Mouse (Mus musculus): ENCODE measurements around the gene Dlg2. TPM values are rescaled to one million over a fixed set of nuclear protein-coding genes. Genes with fewer than 3 reads are reported as not detected.

The Dlg2 gene
- polyA plus RNA-seq, 1 experiment from 2014 or later = 0.87 TPM

- Histone ChIP-seq H3K27me3 (ENCODE audit: insufficient read depth, low read length) (no peaks in the 10 kb centered on the region), H3K36me3 (ENCODE audit: insufficient read depth, low read length) (no peaks in the 10 kb centered on the region)
- no peak for ATAC-seq (replicated peaks; ENCODE audit: low FRiP score, low read depth)
These were observed 1201.5 kb downstream of the Dlg2 start for GRCm38 (mm10) chr7:91677934-91678333.

GRCm38 (mm10) chr7:91687930-91688329 is 1211.5 kb downstream of the Dlg2 start:
- Histone ChIP-seq H3K27ac (no peak overlapping the region), H3K27me3 (ENCODE audit: insufficient read depth, low read length) (no peaks in the 10 kb centered on the region), H3K4me2 (ENCODE audit: low read length) (no peak overlapping the region), H3K9me3 (replicated peaks; ENCODE audit: low read length) (no peaks in the 10 kb centered on the region), H3K36me3 (ENCODE audit: insufficient read depth, low read length) (no peaks in the 10 kb centered on the region), H3K9ac (ENCODE audit: low read depth, low read length) (no peak overlapping the region), H3K4me3 (replicated peaks; ENCODE audit: low read depth, low read length) (no peak overlapping the region), H3K4me1 (replicated peaks; ENCODE audit: insufficient read depth, low read length) (no peaks in the 10 kb centered on the region)
- DNase-seq (ENCODE audit: low spot score) (no peak), ATAC-seq (replicated peaks; ENCODE audit: low FRiP score, low read depth) (no peak)
- no peak for TF ChIP-seq CTCF (IDR thresholded peaks at IDR 0.05; ENCODE audit: low read depth)

More at GRCm38 (mm10) chr7:91677934-91678333, 1201.5 kb downstream of the Dlg2 start:
- no peaks in the 10 kb centered on the region for H3K9me3 ChIP-seq (replicated peaks; ENCODE audit: low read length)
- TF ChIP-seq CTCF (IDR thresholded peaks at IDR 0.05; ENCODE audit: low read depth) = no peak
- no peak overlapping the region for H3K4me2 ChIP-seq (ENCODE audit: low read length)
- WGBS = 73% methylated on average over 2 of the region's 2 CpGs
- H3K4me3 ChIP-seq (replicated peaks; ENCODE audit: low read depth, low read length) = no peak overlapping the region
- no peak overlapping the region for H3K27ac ChIP-seq
- H3K4me1 ChIP-seq (replicated peaks; ENCODE audit: insufficient read depth, low read length) = no peaks in the 10 kb centered on the region
- H3K9ac ChIP-seq (ENCODE audit: low read depth, low read length) = no peak overlapping the region
- no peak for DNase-seq (ENCODE audit: low spot score)

- Histone ChIP-seq H3K9ac (ENCODE audit: low read depth, low read length) (no peak overlapping the region), H3K4me2 (ENCODE audit: low read length) (no peak overlapping the region), H3K4me1 (replicated peaks; ENCODE audit: insufficient read depth, low read length) (no peaks in the 10 kb centered on the region), H3K36me3 (ENCODE audit: insufficient read depth, low read length) (no peaks in the 10 kb centered on the region), H3K27ac (no peak overlapping the region), H3K4me3 (replicated peaks; ENCODE audit: low read depth, low read length) (no peak overlapping the region), H3K27me3 (ENCODE audit: insufficient read depth, low read length) (no peaks in the 10 kb centered on the region), H3K9me3 (replicated peaks; ENCODE audit: low read length) (no peaks in the 10 kb centered on the region)
- DNase-seq (ENCODE audit: low spot score) (peak; percentile 58), ATAC-seq (replicated peaks; ENCODE audit: low FRiP score, low read depth) (peak; percentile 57; the same call in 1 of the 2 replicates)
- TF ChIP-seq CTCF (IDR thresholded peaks at IDR 0.05; ENCODE audit: low read depth) = no peak
- WGBS = 30% methylated on average over 2 of the region's 2 CpGs
These were observed 1213.4 kb downstream of the Dlg2 start for GRCm38 (mm10) chr7:91689829-91690228.

- H3K4me2 ChIP-seq (ENCODE audit: low read length) = no peak overlapping the region
- H3K9me3 ChIP-seq (replicated peaks; ENCODE audit: low read length) = no peaks in the 10 kb centered on the region
- no peak overlapping the region for H3K9ac ChIP-seq (ENCODE audit: low read depth, low read length)
- no peak for TF ChIP-seq CTCF (IDR thresholded peaks at IDR 0.05; ENCODE audit: low read depth)
- H3K27me3 ChIP-seq (ENCODE audit: insufficient read depth, low read length) = no peaks in the 10 kb centered on the region
- H3K4me1 ChIP-seq (replicated peaks; ENCODE audit: insufficient read depth, low read length) = no peaks in the 10 kb centered on the region
- H3K27ac ChIP-seq = no peak overlapping the region
- ATAC-seq (replicated peaks; ENCODE audit: low FRiP score, low read depth) (no peak), DNase-seq (ENCODE audit: low spot score) (no peak)
- 40% methylated on average over 5 of the region's 5 CpGs for WGBS
- H3K4me3 ChIP-seq (replicated peaks; ENCODE audit: low read depth, low read length) = no peak overlapping the region
- H3K36me3 ChIP-seq (ENCODE audit: insufficient read depth, low read length) = no peaks in the 10 kb centered on the region
These were observed 1233.4 kb downstream of the Dlg2 start for GRCm38 (mm10) chr7:91709853-91710252.

DNA sequence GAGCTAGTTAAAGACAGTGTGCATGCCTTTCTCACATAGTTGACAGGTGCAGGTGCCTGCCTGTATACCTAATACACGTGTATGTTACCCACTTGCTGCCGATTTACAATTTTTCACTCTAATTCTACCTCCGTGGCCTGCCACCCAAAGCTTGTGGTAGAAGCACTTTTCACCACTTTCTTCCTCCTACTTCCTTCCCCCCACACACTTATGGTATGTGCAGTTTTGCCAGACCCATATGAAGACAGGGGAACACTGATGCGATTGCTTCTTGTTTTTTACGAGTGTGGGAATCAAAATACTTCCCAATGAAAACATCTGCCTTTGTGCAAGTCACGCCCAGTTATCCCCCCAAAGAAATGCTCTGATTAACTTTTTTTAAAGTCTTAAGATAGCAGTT is 1234.7 kb downstream of the Dlg2 start:
- no peak for ATAC-seq (replicated peaks; ENCODE audit: low FRiP score, low read depth)
- no peak overlapping the region for H3K9ac ChIP-seq (ENCODE audit: low read depth, low read length)
- no peak for TF ChIP-seq CTCF (IDR thresholded peaks at IDR 0.05; ENCODE audit: low read depth)
- H3K27me3 ChIP-seq (ENCODE audit: insufficient read depth, low read length) = no peaks in the 10 kb centered on the region
- H3K9me3 ChIP-seq (replicated peaks; ENCODE audit: low read length) = no peaks in the 10 kb centered on the region
- H3K36me3 ChIP-seq (ENCODE audit: insufficient read depth, low read length) = no peaks in the 10 kb centered on the region
- no peak overlapping the region for H3K4me3 ChIP-seq (replicated peaks; ENCODE audit: low read depth, low read length)
- no peak overlapping the region for H3K27ac ChIP-seq
- H3K4me1 ChIP-seq (replicated peaks; ENCODE audit: insufficient read depth, low read length) = no peaks in the 10 kb centered on the region
- WGBS = 65% methylated on average over 6 of the region's 6 CpGs
- no peak for DNase-seq (ENCODE audit: low spot score)
- no peak overlapping the region for H3K4me2 ChIP-seq (ENCODE audit: low read length)

GRCm38 (mm10) chr7:91715776-91716175 is 1239.3 kb downstream of the Dlg2 start:
- H3K9me3 ChIP-seq (replicated peaks; ENCODE audit: low read length) = no peaks in the 10 kb centered on the region

GRCm38 (mm10) chr7:91716696-91717095 is 1240.2 kb downstream of the Dlg2 start:
- 81% methylated on average over 6 of the region's 6 CpGs for WGBS

More at GRCm38 (mm10) chr7:91715776-91716175, 1239.3 kb downstream of the Dlg2 start:
- no peak overlapping the region for H3K4me3 ChIP-seq (replicated peaks; ENCODE audit: low read depth, low read length)
- H3K4me1 ChIP-seq (replicated peaks; ENCODE audit: insufficient read depth, low read length) = no peaks in the 10 kb centered on the region
- H3K36me3 ChIP-seq (ENCODE audit: insufficient read depth, low read length) = no peaks in the 10 kb centered on the region
- no peak for TF ChIP-seq CTCF (IDR thresholded peaks at IDR 0.05; ENCODE audit: low read depth)
- no peaks in the 10 kb centered on the region for H3K27me3 ChIP-seq (ENCODE audit: insufficient read depth, low read length)
- H3K27ac ChIP-seq = no peak overlapping the region
- 75% methylated on average over 1 of the region's 1 CpGs for WGBS
- ATAC-seq (replicated peaks; ENCODE audit: low FRiP score, low read depth) (no peak), DNase-seq (ENCODE audit: low spot score) (no peak)
- no peak overlapping the region for H3K4me2 ChIP-seq (ENCODE audit: low read length)
- H3K9ac ChIP-seq (ENCODE audit: low read depth, low read length) = no peak overlapping the region

More at GRCm38 (mm10) chr7:91716696-91717095, 1240.2 kb downstream of the Dlg2 start:
- Histone ChIP-seq H3K27me3 (ENCODE audit: insufficient read depth, low read length) (no peaks in the 10 kb centered on the region), H3K9me3 (replicated peaks; ENCODE audit: low read length) (no peaks in the 10 kb centered on the region), H3K9ac (ENCODE audit: low read depth, low read length) (no peak overlapping the region), H3K4me2 (ENCODE audit: low read length) (no peak overlapping the region), H3K27ac (no peak overlapping the region), H3K36me3 (ENCODE audit: insufficient read depth, low read length) (no peaks in the 10 kb centered on the region), H3K4me1 (replicated peaks; ENCODE audit: insufficient read depth, low read length) (no peaks in the 10 kb centered on the region), H3K4me3 (replicated peaks; ENCODE audit: low read depth, low read length) (no peak overlapping the region)
- ATAC-seq (replicated peaks; ENCODE audit: low FRiP score, low read depth) = no peak
- DNase-seq (ENCODE audit: low spot score) = no peak
- TF ChIP-seq CTCF (IDR thresholded peaks at IDR 0.05; ENCODE audit: low read depth) = no peak
